ENCODE assay signal across 8 mouse cellular contexts in the genomic region with DNA sequence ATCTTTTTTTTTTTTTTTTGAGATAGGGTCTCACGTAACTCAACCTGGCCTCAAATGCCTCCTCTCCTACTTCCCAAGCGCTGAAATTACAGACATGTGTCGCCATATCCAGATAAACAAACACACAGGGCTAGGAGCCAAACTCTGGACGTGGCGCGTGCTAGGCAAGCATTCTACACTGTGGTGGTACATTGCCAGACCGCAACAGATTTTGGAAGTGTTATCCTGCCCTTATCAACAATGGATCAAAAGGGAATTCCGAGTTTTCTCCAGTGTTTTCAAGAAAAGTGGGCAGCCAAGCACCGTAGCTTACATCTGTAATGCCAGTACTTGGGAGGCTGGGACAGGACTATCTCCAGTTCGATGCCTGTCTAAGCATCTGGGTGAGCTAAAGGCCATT. TPM values are rescaled to one million over a fixed set of nuclear protein-coding genes. Genes with fewer than 3 reads are reported as not detected.
DNase-seq lines count a peak whose midpoint lies in the region; ATAC-seq lines count a peak whose summit lies in the region.

No protein-coding gene starts in this region.

- peak overlapping the region; percentile 67 to 71 for H3K4me3 ChIP-seq in heart, embryonic 14.5 days (ENCODE audit: control insufficient read depth in 1 of 2, insufficient read depth in 1 of 2, low read depth in 1 of 2, low read length in 2 of 2)
- peak overlapping the region; percentile 70 for H3K4me3 ChIP-seq in hindbrain, embryonic 12.5 days
- peak overlapping the region; percentile 67 for H3K4me3 ChIP-seq in midbrain, embryonic 11.5 days (ENCODE audit: low read depth, low read length)

- no peak for ATAC-seq in heart, embryonic 14.5 days (ENCODE audit: insufficient number of reproducible peaks, insufficient read depth, low FRiP score, low read depth)
- ATAC-seq in hindbrain, embryonic 12.5 days (ENCODE audit: low FRiP score), result no peak
- ATAC-seq in midbrain, embryonic 11.5 days (ENCODE audit: low FRiP score), result no peak
- ATAC-seq in granulocyte monocyte progenitor cell, adult 5-6 weeks (replicated peaks; ENCODE audit: poor library complexity, severe bottlenecking), result no peak

- H3K27ac ChIP-seq in heart, embryonic 14.5 days (replicated peaks in 1 of 2; ENCODE audit: control insufficient read depth in 1 of 2, insufficient read depth in 1 of 2, low read depth in 2 of 2, low read length in 2 of 2), result no peak overlapping the region
- no peak overlapping the region for H3K27ac ChIP-seq in hindbrain, embryonic 12.5 days
- no peak overlapping the region for H3K27ac ChIP-seq in midbrain, embryonic 11.5 days (ENCODE audit: low read depth, low read length)

- H3K4me2 ChIP-seq in heart, embryonic 14.5 days (ENCODE audit: low read length), result peak overlapping the region; percentile 79
- peak overlapping the region; percentile 89 for H3K4me2 ChIP-seq in hindbrain, embryonic 12.5 days (replicated peaks)
- peak overlapping the region; percentile 85 for H3K4me2 ChIP-seq in midbrain, embryonic 11.5 days

- H3K36me3 ChIP-seq in heart, embryonic 14.5 days (ENCODE audit: control insufficient read depth, insufficient read depth, low read length), result 0 out of 2 replicates have a peak, but pooled peaks cover 8% of the 10 kb centered on the region
- 0 out of 2 replicates have a peak, but pooled peaks cover 7% of the 10 kb centered on the region for H3K36me3 ChIP-seq in hindbrain, embryonic 12.5 days
- no peaks in the 10 kb centered on the region for H3K36me3 ChIP-seq in midbrain, embryonic 11.5 days (ENCODE audit: control insufficient read depth, insufficient read depth, low read length)

- 35% methylated on average over 10 of the region's 10 CpGs for WGBS in heart, embryonic 14.5 days
- WGBS in hindbrain, embryonic 12.5 days, result 41% methylated on average over 10 of the region's 10 CpGs
- WGBS in midbrain, embryonic 11.5 days, result 47% methylated on average over 10 of the region's 10 CpGs

- DNase-seq in heart, postnatal 4 days, result no peak
- peak; percentile 59 for DNase-seq in adipocyte (ENCODE audit: low spot score)
- no peak for DNase-seq in midbrain, embryonic 11.5 days (ENCODE audit: low spot score, missing footprints)
- no peak for DNase-seq in spleen, adult 18-20 months
- DNase-seq in layer of hippocampus, adult 8-10 months (ENCODE audit: low spot score in 2 of 2), result no peak

- no peaks in the 10 kb centered on the region for H3K9me3 ChIP-seq in heart, embryonic 14.5 days (ENCODE audit: control insufficient read depth, low read length)
- no peaks in the 10 kb centered on the region for H3K9me3 ChIP-seq in hindbrain, embryonic 12.5 days (replicated peaks)
- H3K9me3 ChIP-seq in midbrain, embryonic 11.5 days (ENCODE audit: control insufficient read depth, low read length), result no peaks in the 10 kb centered on the region

- H3K27me3 ChIP-seq in heart, embryonic 14.5 days (ENCODE audit: control insufficient read depth, insufficient read depth, low read length), result no peaks in the 10 kb centered on the region
- no peaks in the 10 kb centered on the region for H3K27me3 ChIP-seq in hindbrain, embryonic 12.5 days
- H3K27me3 ChIP-seq in midbrain, embryonic 11.5 days (ENCODE audit: control insufficient read depth, insufficient read depth, low read length), result no peaks in the 10 kb centered on the region

- H3K9ac ChIP-seq in heart, embryonic 14.5 days (ENCODE audit: low read length), result peak overlapping the region; percentile 86
- H3K9ac ChIP-seq in hindbrain, embryonic 12.5 days, result peak overlapping the region; percentile 69
- H3K9ac ChIP-seq in midbrain, embryonic 11.5 days (ENCODE audit: low read length), result peak overlapping the region; percentile 64

- H3K4me1 ChIP-seq in heart, embryonic 14.5 days (ENCODE audit: control insufficient read depth in 2 of 2, insufficient read depth in 2 of 2, low read length in 2 of 2), result peaks cover 4 to 14% of the 10 kb centered on the region in 2 experiments
- peaks cover 25% of the 10 kb centered on the region for H3K4me1 ChIP-seq in hindbrain, embryonic 12.5 days
- peaks cover 6% of the 10 kb centered on the region for H3K4me1 ChIP-seq in midbrain, embryonic 11.5 days (ENCODE audit: control insufficient read depth, insufficient read depth, low read length)

RNA-seq across cellular contexts. Expression of a gene that starts 1.0 kb away (rescaled TPM):
- polyA plus RNA-seq in heart, embryonic 14.5 days (2014; fragmentation: Nextera tagmentation; extraction: Ambion mirVana), result 46.8 and 55.5 TPM in 2 replicates
- 10 to 100 TPM; 46.7 to 59.4 TPM for total RNA-seq in heart, postnatal 4 days (2021)
- 44.6 and 45.4 TPM in 2 replicates for polyA plus RNA-seq in hindbrain, embryonic 12.5 days (2016; fragmentation: Nextera tagmentation; extraction: Ambion mirVana)
- 30.0 and 35.4 TPM in 2 replicates for polyA plus RNA-seq in midbrain, embryonic 11.5 days (2014; fragmentation: Nextera tagmentation; extraction: Ambion mirVana)
- 42.3 and 76.3 TPM in 2 replicates for total RNA-seq in granulocyte monocyte progenitor cell, adult 5-6 weeks (2014; fragmentation: Nextera tagmentation)
- 59.8 and 64.6 TPM in 2 replicates for total RNA-seq in granulocyte monocyte progenitor cell, adult 5-6 weeks (2017)
- 10 to 100 TPM; 34.4 to 42.3 (median 39.3) TPM for total RNA-seq in layer of hippocampus, adult 8-10 months (2022)

RNA-seq across cellular contexts. Expression of a gene that starts 1.2 kb away (rescaled TPM):
- 33.9 and 35.8 TPM in 2 replicates for polyA plus RNA-seq in heart, embryonic 14.5 days (2014; fragmentation: Nextera tagmentation; extraction: Ambion mirVana)
- 10 to 100 TPM; 18.8 to 19.6 TPM for total RNA-seq in heart, postnatal 4 days (2021)
- 46.8 and 50.0 TPM in 2 replicates for polyA plus RNA-seq in hindbrain, embryonic 12.5 days (2016; fragmentation: Nextera tagmentation; extraction: Ambion mirVana)
- 40.2 and 46.4 TPM in 2 replicates for polyA plus RNA-seq in midbrain, embryonic 11.5 days (2014; fragmentation: Nextera tagmentation; extraction: Ambion mirVana)
- total RNA-seq in granulocyte monocyte progenitor cell, adult 5-6 weeks (2014; fragmentation: Nextera tagmentation), result 84.1 and 154 TPM in 2 replicates
- 73.1 and 81.3 TPM in 2 replicates for total RNA-seq in granulocyte monocyte progenitor cell, adult 5-6 weeks (2017)
- 10 to 100 TPM; 23.1 to 32.2 (median 27.5) TPM for total RNA-seq in layer of hippocampus, adult 8-10 months (2022)

RNA-seq across cellular contexts. Expression of a gene that starts 17.2 kb away (rescaled TPM):
- 1.6 and 2.2 TPM in 2 replicates for polyA plus RNA-seq in heart, embryonic 14.5 days (2014; fragmentation: Nextera tagmentation; extraction: Ambion mirVana)
- total RNA-seq in heart, postnatal 4 days (2021), result under 1 TPM in 1 of 2 experiments, not detected in 1; 0.56 TPM
- polyA plus RNA-seq in hindbrain, embryonic 12.5 days (2016; fragmentation: Nextera tagmentation; extraction: Ambion mirVana), result 3.5 and 4.6 TPM in 2 replicates
- 0.99 and 1.6 TPM in 2 replicates for polyA plus RNA-seq in midbrain, embryonic 11.5 days (2014; fragmentation: Nextera tagmentation; extraction: Ambion mirVana)
- 0.75 and 1.5 TPM in 2 replicates for total RNA-seq in granulocyte monocyte progenitor cell, adult 5-6 weeks (2014; fragmentation: Nextera tagmentation)
- not detected in 2 replicates for total RNA-seq in granulocyte monocyte progenitor cell, adult 5-6 weeks (2017)
- total RNA-seq in layer of hippocampus, adult 8-10 months (2022), result 10 to 100 TPM; 10.8 to 16.2 (median 15.1) TPM

RNA-seq across cellular contexts. Expression of a gene that starts 22.8 kb away (rescaled TPM):
- 29.4 and 30.5 TPM in 2 replicates for polyA plus RNA-seq in heart, embryonic 14.5 days (2014; fragmentation: Nextera tagmentation; extraction: Ambion mirVana)
- 10 to 100 TPM; 15.5 to 16.4 TPM for total RNA-seq in heart, postnatal 4 days (2021)
- 25.9 and 30.8 TPM in 2 replicates for polyA plus RNA-seq in hindbrain, embryonic 12.5 days (2016; fragmentation: Nextera tagmentation; extraction: Ambion mirVana)
- polyA plus RNA-seq in midbrain, embryonic 11.5 days (2014; fragmentation: Nextera tagmentation; extraction: Ambion mirVana), result 30.7 and 31.1 TPM in 2 replicates
- 49.7 and 53.8 TPM in 2 replicates for total RNA-seq in granulocyte monocyte progenitor cell, adult 5-6 weeks (2014; fragmentation: Nextera tagmentation)
- 31.0 and 49.9 TPM in 2 replicates for total RNA-seq in granulocyte monocyte progenitor cell, adult 5-6 weeks (2017)
- total RNA-seq in layer of hippocampus, adult 8-10 months (2022), result 10 to 100 TPM; 21.0 to 23.9 (median 21.8) TPM

RNA-seq across cellular contexts. Expression of a gene that starts 29.0 kb away (rescaled TPM):
- 3.5 and 4.5 TPM in 2 replicates for polyA plus RNA-seq in heart, embryonic 14.5 days (2014; fragmentation: Nextera tagmentation; extraction: Ambion mirVana)
- 10 to 100 TPM; 40.9 to 42.4 TPM for total RNA-seq in heart, postnatal 4 days (2021)
- polyA plus RNA-seq in hindbrain, embryonic 12.5 days (2016; fragmentation: Nextera tagmentation; extraction: Ambion mirVana), result 1.6 and 1.8 TPM in 2 replicates
- 0.78 and 1.4 TPM in 2 replicates for polyA plus RNA-seq in midbrain, embryonic 11.5 days (2014; fragmentation: Nextera tagmentation; extraction: Ambion mirVana)
- 261 and 291 TPM in 2 replicates for total RNA-seq in granulocyte monocyte progenitor cell, adult 5-6 weeks (2014; fragmentation: Nextera tagmentation)
- 26.4 and 34.3 TPM in 2 replicates for total RNA-seq in granulocyte monocyte progenitor cell, adult 5-6 weeks (2017)
- total RNA-seq in layer of hippocampus, adult 8-10 months (2022), result 10 to 100 TPM in 2 of 4 experiments, 1 to 10 TPM in 2; 7.2 to 26.4 (median 15.7) TPM

Comparison
In these comparisons a context has a peak if more than half of its experiments do, and no peak if none do; other contexts are left out.
1. RNA of a gene that starts 17.2 kb away (total RNA-seq): 10.8 to 16.2 TPM in layer of hippocampus, adult 8-10 months; 0.75 to 1.5 TPM in granulocyte monocyte progenitor cell, adult 5-6 weeks and 0.56 TPM in heart, postnatal 4 days; every median in the first group is over 4 times any median in the second.
2. Peak in every context shown above with its lines, with median percentiles within 50 percentile points of each other: H3K4me2 ChIP-seq, H3K4me3 ChIP-seq and H3K9ac ChIP-seq.